Mouse (Mus musculus): Measurements from ENCODE around the gene Gcgr. TPM values are rescaled to one million over a fixed set of nuclear protein-coding genes. Genes with fewer than 3 reads are reported as not detected.
A peak's percentile ranks its signal among the peaks of the same experiment; 100 is the strongest.
"Not testable (repeated sequence)": the region's sequence is repeated elsewhere in the genome, so short reads cannot be mapped to it uniquely, and the experiment has no call there.

The Gcgr gene
- polyA plus RNA-seq, 1 experiment from 2014 or later: 0.59 TPM

GRCm38 (mm10) chr11:120550810-120551440 lies 20.4 kb downstream of the Gcgr start, which contains the start of gene Ppp1r27:
Ppp1r27 (minus strand) TSS chr11:120551132.
- no peak for TF ChIP-seq CTCF (IDR thresholded peaks at IDR 0.05; ENCODE audit: low read depth)
- peak within 1 kb of the TSS; percentile 98 for H3K4me3 ChIP-seq (ENCODE audit: low read depth, low read length)
- peaks cover 14% of the 10 kb centered on the region for H3K4me1 ChIP-seq (ENCODE audit: insufficient read depth)
- no peaks in the 10 kb centered on the region for H3K27me3 ChIP-seq (ENCODE audit: insufficient read depth, low read length)
- peak within 1 kb of the TSS; percentile 96 for H3K4me2 ChIP-seq
- H3K9me3 ChIP-seq (ENCODE audit: low read depth, low read length): no peaks in the 10 kb centered on the region
- no peak for DNase-seq
- H3K27ac ChIP-seq (ENCODE audit: low read depth): peak within 1 kb of the TSS; percentile 96; the same call in 1 of the 2 replicates
- ATAC-seq (ENCODE audit: insufficient read depth): no peak
- 92% methylated on average over 28 of the region's 28 CpGs for WGBS
- H3K36me3 ChIP-seq (ENCODE audit: insufficient read depth): peaks cover 6% of the 10 kb centered on the region; the same call in 1 of the 2 replicates
- H3K9ac ChIP-seq: peak within 1 kb of the TSS; percentile 95

- H3K4me1 ChIP-seq (ENCODE audit: insufficient read depth): peaks cover 14% of the 10 kb centered on the region
Observed at GRCm38 (mm10) chr11:120552736-120553135, 22.2 kb downstream of the Gcgr start.

GRCm38 (mm10) chr11:120554834-120555233 lies 24.3 kb downstream of the Gcgr start:
- Histone ChIP-seq H3K9me3 (ENCODE audit: low read depth, low read length) (no peaks in the 10 kb centered on the region), H3K9ac (no peak overlapping the region), H3K4me3 (ENCODE audit: low read depth, low read length) (no peak overlapping the region), H3K36me3 (ENCODE audit: insufficient read depth) (peaks cover 13% of the 10 kb centered on the region), H3K27ac (ENCODE audit: low read depth) (no peak overlapping the region), H3K4me1 (ENCODE audit: insufficient read depth) (0 out of 2 replicates have a peak, but pooled peaks cover 7% of the 10 kb centered on the region), H3K27me3 (ENCODE audit: insufficient read depth, low read length) (no peaks in the 10 kb centered on the region), H3K4me2 (no peak overlapping the region)
- DNase-seq: no peak
- WGBS: 59% methylated on average over 7 of the region's 7 CpGs
- TF ChIP-seq CTCF (IDR thresholded peaks at IDR 0.05; ENCODE audit: low read depth): no peak
- no peak for ATAC-seq (ENCODE audit: insufficient read depth)

More at GRCm38 (mm10) chr11:120552736-120553135, 22.2 kb downstream of the Gcgr start:
- WGBS: 66% methylated on average over 5 of the region's 5 CpGs
- TF ChIP-seq CTCF (IDR thresholded peaks at IDR 0.05; ENCODE audit: low read depth): no peak
- Histone ChIP-seq H3K4me2 (no peak overlapping the region), H3K9me3 (ENCODE audit: low read depth, low read length) (no peaks in the 10 kb centered on the region), H3K27ac (ENCODE audit: low read depth) (no peak overlapping the region), H3K27me3 (ENCODE audit: insufficient read depth, low read length) (no peaks in the 10 kb centered on the region), H3K4me3 (ENCODE audit: low read depth, low read length) (no peak overlapping the region), H3K36me3 (ENCODE audit: insufficient read depth) (no peaks in the 10 kb centered on the region), H3K9ac (no peak overlapping the region)
- DNase-seq: no peak
- no peak for ATAC-seq (ENCODE audit: insufficient read depth)

- DNase-seq: no peak
- Histone ChIP-seq H3K4me2 (no peak overlapping the region), H3K36me3 (ENCODE audit: insufficient read depth) (peaks cover 17% of the 10 kb centered on the region), H3K27ac (ENCODE audit: low read depth) (no peak overlapping the region), H3K9ac (no peak overlapping the region), H3K27me3 (ENCODE audit: insufficient read depth, low read length) (no peaks in the 10 kb centered on the region), H3K4me3 (ENCODE audit: low read depth, low read length) (no peak overlapping the region), H3K9me3 (ENCODE audit: low read depth, low read length) (no peaks in the 10 kb centered on the region), H3K4me1 (ENCODE audit: insufficient read depth) (0 out of 2 replicates have a peak, but pooled peaks cover 3% of the 10 kb centered on the region)
- 65% methylated on average over 2 of the region's 2 CpGs for WGBS
- no peak for ATAC-seq (ENCODE audit: insufficient read depth)
- no peak for TF ChIP-seq CTCF (IDR thresholded peaks at IDR 0.05; ENCODE audit: low read depth)
Observed at GRCm38 (mm10) chr11:120555260-120555659, 24.8 kb downstream of the Gcgr start.

- not testable (repeated sequence) for H3K27ac ChIP-seq (ENCODE audit: low read depth); DNase-seq; H3K4me3 ChIP-seq (ENCODE audit: low read depth, low read length); H3K9me3 ChIP-seq (ENCODE audit: low read depth, low read length); H3K4me2 ChIP-seq; H3K4me1 ChIP-seq (ENCODE audit: insufficient read depth); H3K9ac ChIP-seq; H3K27me3 ChIP-seq (ENCODE audit: insufficient read depth, low read length); ATAC-seq (ENCODE audit: insufficient read depth)
- 85% methylated on average over 6 of the region's 6 CpGs for WGBS
- peaks cover 53% of the 10 kb centered on the region for H3K36me3 ChIP-seq (ENCODE audit: insufficient read depth)
Observed at GRCm38 (mm10) chr11:120558843-120559242, 28.3 kb downstream of the Gcgr start.

- DNase-seq: no peak
- no peak overlapping the region for H3K4me2 ChIP-seq
- ATAC-seq (ENCODE audit: insufficient read depth): no peak
- H3K27ac ChIP-seq (ENCODE audit: low read depth): no peak overlapping the region
- no peak for TF ChIP-seq CTCF (IDR thresholded peaks at IDR 0.05; ENCODE audit: low read depth)
- H3K4me1 ChIP-seq (ENCODE audit: insufficient read depth): no peaks in the 10 kb centered on the region
- no peak overlapping the region for H3K4me3 ChIP-seq (ENCODE audit: low read depth, low read length)
- 92% methylated on average over 13 of the region's 13 CpGs for WGBS
- H3K36me3 ChIP-seq (ENCODE audit: insufficient read depth): peaks cover 76% of the 10 kb centered on the region
- H3K27me3 ChIP-seq (ENCODE audit: insufficient read depth, low read length): no peaks in the 10 kb centered on the region
- H3K9ac ChIP-seq: no peak overlapping the region
- H3K9me3 ChIP-seq (ENCODE audit: low read depth, low read length): no peaks in the 10 kb centered on the region
Observed at GRCm38 (mm10) chr11:120560952-120561728, 30.6 kb downstream of the Gcgr start.

GRCm38 (mm10) chr11:120562949-120563348 lies 32.5 kb downstream of the Gcgr start:
- Histone ChIP-seq H3K9me3 (ENCODE audit: low read depth, low read length) (no peaks in the 10 kb centered on the region), H3K27ac (ENCODE audit: low read depth) (no peak overlapping the region), H3K4me3 (ENCODE audit: low read depth, low read length) (no peak overlapping the region), H3K36me3 (ENCODE audit: insufficient read depth) (peaks cover 94% of the 10 kb centered on the region), H3K9ac (no peak overlapping the region), H3K4me1 (ENCODE audit: insufficient read depth) (no peaks in the 10 kb centered on the region), H3K4me2 (no peak overlapping the region), H3K27me3 (ENCODE audit: insufficient read depth, low read length) (no peaks in the 10 kb centered on the region)
- 94% methylated on average over 13 of the region's 13 CpGs for WGBS
- no peak for ATAC-seq (ENCODE audit: insufficient read depth)
- no peak for TF ChIP-seq CTCF (IDR thresholded peaks at IDR 0.05; ENCODE audit: low read depth)
- DNase-seq: no peak

Data from lung, embryonic 14.5 days (tissue).